Mouse (Mus musculus) lung, adult 2 months (tissue): ENCODE data around the gene Fat2.

Experiments used
- CTCF ChIP-seq: fragments of 200-500 bp; IDR thresholded peaks from 2 replicates; pipeline ENCODE4 v1.5.1; 2011; ENCODE audit warnings: mild to moderate bottlenecking, low read length, control low read depth; ENCODE audit not compliant: insufficient read depth
- POLR2A ChIP-seq: fragments of 200-500 bp; IDR thresholded peaks from 2 replicates; pipeline ENCODE4 v1.6.1; 2011; ENCODE audit warnings: low read depth, mild to moderate bottlenecking, control low read depth, low read length, borderline replicate concordance; ENCODE audit errors: extremely low read depth

GRCm38 (mm10) chr11:55323854-55324253 is 12.5 kb downstream of the Fat2 start:
- TF ChIP-seq CTCF (no peak), POLR2A (no peak)
